Mouse (Mus musculus): ENCODE results near the gene Hipk1. TPM values are rescaled to one million over a fixed set of nuclear protein-coding genes. Genes with fewer than 3 reads are reported as not detected.
A peak's percentile ranks its signal among the peaks of the same experiment; 100 is the strongest.

Gene Hipk1
- total and polyA plus RNA-seq, 3 experiments: 50.8 to 109 (median 98.1) TPM

DNA sequence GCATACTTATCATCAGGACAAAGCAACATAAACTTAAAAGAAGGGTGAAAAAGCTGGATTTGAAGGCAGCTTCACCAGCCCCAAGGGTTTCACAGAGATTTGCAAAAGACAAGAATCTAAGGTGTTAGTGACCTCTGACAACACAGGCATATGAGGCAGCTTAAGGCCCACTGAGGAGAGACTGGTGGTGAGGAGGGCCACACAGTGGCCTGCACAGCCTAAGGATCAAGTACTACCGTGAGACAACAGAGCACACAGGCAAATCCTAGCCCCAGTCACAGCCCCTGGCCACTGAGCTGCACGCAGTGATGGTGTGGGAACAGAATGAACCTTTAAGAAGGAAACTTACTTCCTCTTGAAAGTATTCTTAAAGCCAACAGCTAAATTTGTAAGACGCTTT, 17.9 kb downstream of the Hipk1 start:
- Histone ChIP-seq H3K36me3 (ENCODE audit: control insufficient read depth, insufficient read depth, low read length) (peaks cover 46% of the 10 kb centered on the region), H3K27ac (peak overlapping the region; percentile 77), H3K9ac (ENCODE audit: low read depth, low read length) (no peak overlapping the region), H3K4me3 (no peak overlapping the region), H3K4me1 (ENCODE audit: control insufficient read depth, insufficient read depth, low read length) (peaks cover 15% of the 10 kb centered on the region), H3K79me2 (replicated peaks; ENCODE audit: control insufficient read depth, insufficient read depth, low read length) (peaks cover 11% of the 10 kb centered on the region), H3K27me3 (ENCODE audit: control insufficient read depth, insufficient read depth, low read length) (no peaks in the 10 kb centered on the region)
- TF ChIP-seq CTCF (IDR thresholded peaks at IDR 0.05): no peak
- no peak for TF ChIP-seq POLR2A (IDR thresholded peaks at IDR 0.05; ENCODE audit: insufficient read depth, low read depth, low read length)
- TF ChIP-seq EP300 (IDR thresholded peaks at IDR 0.05; ENCODE audit: insufficient read depth, low read depth, low read length): no peak
- intact Hi-C loops (cut with DNase I): loop anchor here (2.0 kb wide), 1 partner anchor 17 kb away; the partner anchor contains the start of gene Hipk1
- no peak for DNase-seq
- WGBS: 51% methylated on average over 3 of the region's 3 CpGs

DNA sequence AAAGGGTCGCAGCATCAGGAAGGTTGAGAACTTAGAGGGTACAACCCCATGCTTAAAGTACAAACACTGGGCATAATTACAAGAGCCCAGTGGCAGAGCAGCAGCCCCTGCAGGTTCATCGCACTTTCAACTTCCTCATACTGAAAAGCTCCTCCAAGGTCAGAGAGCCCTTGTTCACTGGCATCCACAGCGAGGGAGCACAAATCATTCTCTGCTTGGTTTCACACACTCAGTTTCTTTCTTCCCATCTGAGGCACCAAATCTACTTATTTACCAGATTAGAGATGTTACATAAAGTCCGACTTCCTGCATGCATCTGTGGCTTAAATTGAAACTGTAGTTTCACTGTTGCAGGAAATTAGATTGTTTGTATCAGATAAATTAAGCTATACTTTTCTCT, 18.5 kb downstream of the Hipk1 start:
- intact Hi-C loops (cut with DNase I): loop anchor here (2.0 kb wide), 1 partner anchor 18 kb away; the partner anchor contains the start of gene Hipk1
- no peak overlapping the region; the same call in 1 of the 2 replicates for H3K4me3 ChIP-seq
- no peak for DNase-seq

DNA sequence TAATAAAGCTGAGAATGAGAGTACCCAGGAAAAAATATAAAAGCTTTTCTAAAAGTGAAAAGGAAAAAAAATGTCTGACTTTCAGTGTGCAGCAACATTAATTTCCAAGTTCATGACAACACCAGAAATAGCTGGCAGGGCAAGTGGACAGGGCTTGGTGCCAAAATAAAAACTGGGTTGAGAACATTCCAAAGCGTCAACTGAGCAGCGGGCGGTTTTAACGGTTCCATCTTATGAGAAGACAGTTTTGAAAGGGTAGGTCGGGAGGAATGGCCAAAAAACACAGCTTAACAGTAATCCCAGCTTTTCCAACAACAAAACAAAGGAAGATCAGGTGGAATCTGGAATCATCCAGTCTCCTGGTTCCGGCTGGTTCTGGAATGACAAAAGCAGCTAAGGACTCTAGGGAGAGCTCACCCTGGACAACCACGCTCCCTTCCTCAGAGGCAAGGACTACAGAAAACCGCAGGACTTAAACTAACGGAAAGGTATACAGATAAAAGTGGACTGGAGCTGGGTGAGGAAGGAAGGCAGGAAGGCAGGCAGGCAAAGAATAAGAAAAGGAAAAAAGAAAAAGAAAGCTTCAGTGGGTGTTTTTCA, 19.7 kb downstream of the Hipk1 start:
- intact Hi-C loops (cut with DNase I): loop anchor here (2.0 kb wide), 2 partner anchors 19 to 37 kb away; partner anchors contain the start of genes Ap4b1, Dclre1b, Gm43064 and Hipk1

More for the DNA sequence above, 18.5 kb downstream of the Hipk1 start:
- no peak overlapping the region for H3K9ac ChIP-seq (ENCODE audit: low read depth, low read length)
- TF ChIP-seq POLR2A (IDR thresholded peaks at IDR 0.05; ENCODE audit: insufficient read depth, low read depth, low read length) (no peak), EP300 (IDR thresholded peaks at IDR 0.05; ENCODE audit: insufficient read depth, low read depth, low read length) (no peak), CTCF (IDR thresholded peaks at IDR 0.05) (no peak)
- peak overlapping the region; percentile 77 for H3K27ac ChIP-seq
- peaks cover 14% of the 10 kb centered on the region for H3K79me2 ChIP-seq (replicated peaks; ENCODE audit: control insufficient read depth, insufficient read depth, low read length)
- peaks cover 16% of the 10 kb centered on the region for H3K4me1 ChIP-seq (ENCODE audit: control insufficient read depth, insufficient read depth, low read length)
- 25% methylated on average over 4 of the region's 4 CpGs for WGBS
- peaks cover 52% of the 10 kb centered on the region for H3K36me3 ChIP-seq (ENCODE audit: control insufficient read depth, insufficient read depth, low read length)
- no peaks in the 10 kb centered on the region for H3K27me3 ChIP-seq (ENCODE audit: control insufficient read depth, insufficient read depth, low read length)

DNA sequence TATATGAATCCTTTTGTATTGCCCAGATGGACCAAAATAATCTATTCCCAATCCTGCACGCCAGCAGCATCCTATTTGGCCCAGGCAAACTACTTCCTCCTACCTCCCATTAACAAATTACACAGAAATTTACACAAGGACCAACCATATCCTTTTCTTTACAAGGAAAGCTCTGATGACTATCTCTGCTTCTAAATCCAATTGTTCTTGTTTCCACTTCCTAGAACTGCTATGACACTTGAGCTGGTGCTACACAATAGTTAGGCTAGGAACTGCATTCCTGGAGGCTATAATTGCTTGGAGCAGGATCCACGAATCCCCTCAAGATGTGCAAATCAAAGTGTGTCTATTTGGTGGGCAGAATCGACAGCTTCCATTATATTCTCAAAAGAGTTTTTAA, 24.6 kb downstream of the Hipk1 start:
- Histone ChIP-seq H3K4me3 (no peak overlapping the region), H3K4me1 (ENCODE audit: control insufficient read depth, insufficient read depth, low read length) (peaks cover 5% of the 10 kb centered on the region), H3K27ac (peak overlapping the region; percentile 26; the same call in 1 of the 2 replicates), H3K36me3 (ENCODE audit: control insufficient read depth, insufficient read depth, low read length) (peaks cover 52% of the 10 kb centered on the region), H3K9ac (ENCODE audit: low read depth, low read length) (no peak overlapping the region), H3K27me3 (ENCODE audit: control insufficient read depth, insufficient read depth, low read length) (no peaks in the 10 kb centered on the region), H3K79me2 (replicated peaks; ENCODE audit: control insufficient read depth, insufficient read depth, low read length) (peaks cover 10% of the 10 kb centered on the region)
- 52% methylated on average over 3 of the region's 3 CpGs for WGBS
- intact Hi-C loops (cut with DNase I): no loop called here
- TF ChIP-seq EP300 (IDR thresholded peaks at IDR 0.05; ENCODE audit: insufficient read depth, low read depth, low read length) (no peak), POLR2A (IDR thresholded peaks at IDR 0.05; ENCODE audit: insufficient read depth, low read depth, low read length) (no peak), CTCF (IDR thresholded peaks at IDR 0.05) (no peak)
- DNase-seq: no peak

More for the DNA sequence above, 19.7 kb downstream of the Hipk1 start:
- peaks cover 7% of the 10 kb centered on the region for H3K79me2 ChIP-seq (replicated peaks; ENCODE audit: control insufficient read depth, insufficient read depth, low read length)
- H3K4me3 ChIP-seq: peak overlapping the region; percentile 13
- no peak for TF ChIP-seq EP300 (IDR thresholded peaks at IDR 0.05; ENCODE audit: insufficient read depth, low read depth, low read length)
- peaks cover 50% of the 10 kb centered on the region for H3K36me3 ChIP-seq (ENCODE audit: control insufficient read depth, insufficient read depth, low read length)
- no peaks in the 10 kb centered on the region for H3K27me3 ChIP-seq (ENCODE audit: control insufficient read depth, insufficient read depth, low read length)
- peak overlapping the region; percentile 17; the same call in 1 of the 2 replicates for H3K9ac ChIP-seq (ENCODE audit: low read depth, low read length)
- WGBS: 4% methylated on average over 9 of the region's 9 CpGs
- H3K27ac ChIP-seq: peak overlapping the region; percentile 77
- DNase-seq: peak; percentile 75 to 83
- H3K4me1 ChIP-seq (ENCODE audit: control insufficient read depth, insufficient read depth, low read length): peaks cover 16% of the 10 kb centered on the region

DNA sequence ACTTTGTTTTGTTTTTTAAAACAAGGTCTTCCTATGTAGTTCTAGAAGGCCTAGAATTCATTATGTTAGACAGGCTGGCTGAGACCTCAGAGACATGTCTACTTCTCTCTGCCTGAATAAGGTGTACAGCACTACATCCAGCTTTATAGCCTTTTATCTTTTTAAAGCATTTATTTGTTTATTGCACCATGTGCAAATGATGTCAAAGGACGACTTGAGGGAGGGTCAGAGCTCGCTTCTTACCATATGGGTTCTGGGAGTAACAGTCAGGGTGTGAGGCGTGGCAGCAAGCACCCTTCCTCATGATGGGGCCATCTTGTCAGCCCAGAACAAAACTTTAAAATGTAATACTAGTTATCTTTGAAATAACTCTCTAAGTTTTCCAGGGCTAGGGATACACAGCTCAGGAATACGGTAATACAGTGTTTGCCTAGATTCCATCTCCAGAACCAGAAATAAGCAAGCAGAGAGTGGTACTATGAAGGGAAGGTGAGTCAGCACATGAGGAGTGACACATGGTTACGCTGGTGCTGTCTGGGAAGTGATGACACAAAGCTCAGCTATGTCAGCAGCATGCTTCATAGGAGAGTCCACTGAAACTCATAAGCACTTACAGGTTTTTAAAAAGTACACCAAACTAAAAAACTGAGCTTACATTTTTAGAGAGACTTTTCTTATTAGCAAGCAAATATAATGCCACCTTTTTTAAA, 31.9 kb downstream of the Hipk1 start:
- Histone ChIP-seq H3K4me1 (ENCODE audit: control insufficient read depth, insufficient read depth, low read length) (no peaks in the 10 kb centered on the region), H3K9ac (ENCODE audit: low read depth, low read length) (no peak overlapping the region), H3K27me3 (ENCODE audit: control insufficient read depth, insufficient read depth, low read length) (no peaks in the 10 kb centered on the region), H3K79me2 (replicated peaks; ENCODE audit: control insufficient read depth, insufficient read depth, low read length) (peaks cover 5% of the 10 kb centered on the region; the same call in 1 of the 2 replicates), H3K36me3 (ENCODE audit: control insufficient read depth, insufficient read depth, low read length) (peaks cover 18% of the 10 kb centered on the region), H3K27ac (no peak overlapping the region), H3K4me3 (no peak overlapping the region)
- TF ChIP-seq EP300 (IDR thresholded peaks at IDR 0.05; ENCODE audit: insufficient read depth, low read depth, low read length): no peak
- TF ChIP-seq CTCF (IDR thresholded peaks at IDR 0.05): no peak
- TF ChIP-seq POLR2A (IDR thresholded peaks at IDR 0.05; ENCODE audit: insufficient read depth, low read depth, low read length): no peak
- DNase-seq: no peak
- WGBS: 80% methylated on average over 5 of the region's 5 CpGs
- intact Hi-C loops (cut with DNase I): no loop called here

DNA sequence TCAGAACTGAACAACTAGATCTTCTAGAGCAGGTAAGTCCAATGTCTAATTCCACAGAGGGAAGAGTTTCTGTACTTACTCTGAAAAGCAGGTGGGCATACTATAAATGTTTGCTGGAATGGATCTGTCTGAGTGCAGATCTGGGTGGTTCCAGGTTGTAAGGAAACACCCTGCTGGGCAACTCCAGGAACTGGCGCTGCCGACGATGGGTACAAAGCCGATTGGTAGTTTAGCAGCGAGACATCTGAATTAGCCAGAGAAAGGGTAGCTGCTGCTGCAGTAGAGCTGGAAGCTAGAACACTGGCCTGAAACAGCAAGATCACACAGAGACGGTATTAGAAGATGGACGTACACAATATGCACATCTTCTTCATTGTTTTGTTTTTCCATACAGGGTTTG, 32.9 kb downstream of the Hipk1 start:
- no peaks in the 10 kb centered on the region for H3K27me3 ChIP-seq (ENCODE audit: control insufficient read depth, insufficient read depth, low read length)
- intact Hi-C loops (cut with DNase I): no loop called here
- H3K27ac ChIP-seq: no peak overlapping the region
- peaks cover 15% of the 10 kb centered on the region for H3K36me3 ChIP-seq (ENCODE audit: control insufficient read depth, insufficient read depth, low read length)
- TF ChIP-seq EP300 (IDR thresholded peaks at IDR 0.05; ENCODE audit: insufficient read depth, low read depth, low read length): no peak
- no peak for TF ChIP-seq CTCF (IDR thresholded peaks at IDR 0.05)
- TF ChIP-seq POLR2A (IDR thresholded peaks at IDR 0.05; ENCODE audit: insufficient read depth, low read depth, low read length): no peak
- no peak for DNase-seq
- H3K4me3 ChIP-seq: no peak overlapping the region
- H3K4me1 ChIP-seq (ENCODE audit: control insufficient read depth, insufficient read depth, low read length): no peaks in the 10 kb centered on the region
- peaks cover 2% of the 10 kb centered on the region; the same call in 1 of the 2 replicates for H3K79me2 ChIP-seq (replicated peaks; ENCODE audit: control insufficient read depth, insufficient read depth, low read length)
- H3K9ac ChIP-seq (ENCODE audit: low read depth, low read length): no peak overlapping the region
- 89% methylated on average over 7 of the region's 7 CpGs for WGBS

Data from heart, adult 2 months (tissue).